Mouse (Mus musculus): Measurements from ENCODE around the gene Tmem222. TPM values are rescaled to one million over a fixed set of nuclear protein-coding genes. Genes with fewer than 3 reads are reported as not detected.
A peak's percentile ranks its signal among the peaks of the same experiment; 100 is the strongest.

The Tmem222 gene
- total and polyA plus RNA-seq, 2 experiments: 22.7 to 57.0 TPM

- WGBS: 74% methylated on average over 9 of the region's 9 CpGs
- Histone ChIP-seq H3K27me3 (ENCODE audit: control insufficient read depth, insufficient read depth, low read length) (no peaks in the 10 kb centered on the region), H3K4me3 (ENCODE audit: insufficient read depth, low read depth, low read length) (no peak overlapping the region), H3K9ac (ENCODE audit: low read depth, low read length) (no peak overlapping the region), H3K36me3 (ENCODE audit: control insufficient read depth, insufficient read depth, low read length) (no peaks in the 10 kb centered on the region), H3K79me2 (ENCODE audit: control insufficient read depth, insufficient read depth, low read length) (no peaks in the 10 kb centered on the region), H3K4me1 (ENCODE audit: control insufficient read depth, insufficient read depth, low read length) (peaks cover 2% of the 10 kb centered on the region; the same call in 1 of the 2 replicates), H3K27ac (replicated peaks; ENCODE audit: insufficient read depth, low read depth, low read length) (no peak overlapping the region)
- no peak for TF ChIP-seq CTCF (IDR thresholded peaks at IDR 0.05; ENCODE audit: low read depth, low read length)
- no peak for TF ChIP-seq POLR2A (IDR thresholded peaks at IDR 0.05; ENCODE audit: extremely low read depth, insufficient read depth, low read length)
- DNase-seq (ENCODE audit: extremely low read depth, low read depth, low spot score): no peak
Measured at GRCm38 (mm10) chr4:133242710-133243109, 34.9 kb downstream of the Tmem222 start.

- Histone ChIP-seq H3K36me3 (ENCODE audit: control insufficient read depth, insufficient read depth, low read length) (no peaks in the 10 kb centered on the region), H3K4me3 (ENCODE audit: insufficient read depth, low read depth, low read length) (peak overlapping the region; percentile 74; the same call in 1 of the 2 replicates), H3K27me3 (ENCODE audit: control insufficient read depth, insufficient read depth, low read length) (no peaks in the 10 kb centered on the region), H3K27ac (replicated peaks; ENCODE audit: insufficient read depth, low read depth, low read length) (peak overlapping the region; percentile 20; the same call in 1 of the 2 replicates), H3K79me2 (ENCODE audit: control insufficient read depth, insufficient read depth, low read length) (no peaks in the 10 kb centered on the region), H3K4me1 (ENCODE audit: control insufficient read depth, insufficient read depth, low read length) (peaks cover 2% of the 10 kb centered on the region; the same call in 1 of the 2 replicates), H3K9ac (ENCODE audit: low read depth, low read length) (no peak overlapping the region)
- TF ChIP-seq POLR2A (IDR thresholded peaks at IDR 0.05; ENCODE audit: extremely low read depth, insufficient read depth, low read length) (no peak), CTCF (IDR thresholded peaks at IDR 0.05; ENCODE audit: low read depth, low read length) (no peak)
- DNase-seq (ENCODE audit: extremely low read depth, low read depth, low spot score): no peak
- WGBS: 32% methylated on average over 11 of the region's 11 CpGs
Measured at GRCm38 (mm10) chr4:133241910-133242309, 35.7 kb downstream of the Tmem222 start.

GRCm38 (mm10) chr4:133240934-133241908 lies 36.4 kb downstream of the Tmem222 start:
- Histone ChIP-seq H3K27ac (replicated peaks; ENCODE audit: insufficient read depth, low read depth, low read length) (peak overlapping the region; percentile 63), H3K79me2 (ENCODE audit: control insufficient read depth, insufficient read depth, low read length) (no peaks in the 10 kb centered on the region), H3K27me3 (ENCODE audit: control insufficient read depth, insufficient read depth, low read length) (no peaks in the 10 kb centered on the region), H3K4me3 (ENCODE audit: insufficient read depth, low read depth, low read length) (peak overlapping the region; percentile 74), H3K9ac (ENCODE audit: low read depth, low read length) (peak overlapping the region; percentile 84), H3K36me3 (ENCODE audit: control insufficient read depth, insufficient read depth, low read length) (no peaks in the 10 kb centered on the region), H3K4me1 (ENCODE audit: control insufficient read depth, insufficient read depth, low read length) (peaks cover 2% of the 10 kb centered on the region; the same call in 1 of the 2 replicates)
- WGBS: under 1% methylated on average over 78 of the region's 78 CpGs
- peak; percentile 61 for DNase-seq (ENCODE audit: extremely low read depth, low read depth, low spot score)
- TF ChIP-seq POLR2A (IDR thresholded peaks at IDR 0.05; ENCODE audit: extremely low read depth, insufficient read depth, low read length) (peak; percentile 64), CTCF (IDR thresholded peaks at IDR 0.05; ENCODE audit: low read depth, low read length) (peak; percentile 12; the same call in 1 of the 2 replicates)

- WGBS: 20% methylated on average over 16 of the region's 16 CpGs
- TF ChIP-seq CTCF (IDR thresholded peaks at IDR 0.05; ENCODE audit: low read depth, low read length): no peak
- 0 out of 2 replicates have a peak, but pooled peaks have one; percentile 26 for TF ChIP-seq POLR2A (IDR thresholded peaks at IDR 0.05; ENCODE audit: extremely low read depth, insufficient read depth, low read length)
- Histone ChIP-seq H3K27ac (replicated peaks; ENCODE audit: insufficient read depth, low read depth, low read length) (peak within 1 kb of the TSS; percentile 63), H3K79me2 (ENCODE audit: control insufficient read depth, insufficient read depth, low read length) (no peaks in the 10 kb centered on the region), H3K9ac (ENCODE audit: low read depth, low read length) (peak within 1 kb of the TSS; percentile 84), H3K36me3 (ENCODE audit: control insufficient read depth, insufficient read depth, low read length) (no peaks in the 10 kb centered on the region), H3K4me1 (ENCODE audit: control insufficient read depth, insufficient read depth, low read length) (peaks cover 2% of the 10 kb centered on the region; the same call in 1 of the 2 replicates), H3K4me3 (ENCODE audit: insufficient read depth, low read depth, low read length) (peak within 1 kb of the TSS; percentile 74), H3K27me3 (ENCODE audit: control insufficient read depth, insufficient read depth, low read length) (no peaks in the 10 kb centered on the region)
- DNase-seq (ENCODE audit: extremely low read depth, low read depth, low spot score): peak; percentile 65
Measured at GRCm38 (mm10) chr4:133240490-133240921, 37.1 kb downstream of the Tmem222 start, which contains the start of gene Map3k6. Map3k6 (plus strand) TSS chr4:133240818.

- Histone ChIP-seq H3K36me3 (ENCODE audit: control insufficient read depth, insufficient read depth, low read length) (no peaks in the 10 kb centered on the region), H3K9ac (ENCODE audit: low read depth, low read length) (no peak overlapping the region), H3K27ac (replicated peaks; ENCODE audit: insufficient read depth, low read depth, low read length) (no peak overlapping the region), H3K79me2 (ENCODE audit: control insufficient read depth, insufficient read depth, low read length) (no peaks in the 10 kb centered on the region), H3K4me1 (ENCODE audit: control insufficient read depth, insufficient read depth, low read length) (peaks cover 2% of the 10 kb centered on the region; the same call in 1 of the 2 replicates), H3K4me3 (ENCODE audit: insufficient read depth, low read depth, low read length) (no peak overlapping the region), H3K27me3 (ENCODE audit: control insufficient read depth, insufficient read depth, low read length) (no peaks in the 10 kb centered on the region)
- 64% methylated on average over 4 of the region's 4 CpGs for WGBS
- no peak for DNase-seq (ENCODE audit: extremely low read depth, low read depth, low spot score)
- TF ChIP-seq POLR2A (IDR thresholded peaks at IDR 0.05; ENCODE audit: extremely low read depth, insufficient read depth, low read length): no peak
- TF ChIP-seq CTCF (IDR thresholded peaks at IDR 0.05; ENCODE audit: low read depth, low read length): no peak
Measured at GRCm38 (mm10) chr4:133237911-133238310, 39.7 kb downstream of the Tmem222 start.
